19 mouse cellular contexts compared by ENCODE assay signal in genomic region chr6:144106848-144107247, GRCm38 (mm10).
DNase-seq lines count a peak whose midpoint lies in the region; ATAC-seq lines count a peak whose summit lies in the region.
"Had no signal": no experiment of that assay in that cellular context is flagged by ENCODE, and none has a peak within 500 bp of the region (broad histone marks: within the 10 kb centered on the region; RNA-seq: fewer than 3 reads in every experiment).

No protein-coding gene starts in this region.

- peaks cover 30% of the 10 kb centered on the region for H3K4me1 ChIP-seq in forebrain, embryonic 13.5 days
- H3K4me1 ChIP-seq in hindbrain, embryonic 16.5 days (ENCODE audit: control insufficient read depth, insufficient read depth, low read depth, low read length), result peaks cover 2% of the 10 kb centered on the region; the same call in 1 of the 2 replicates
- H3K4me1 ChIP-seq: embryonic facial prominence, embryonic 15.5 days; lung, embryonic 15.5 days; stomach, embryonic 15.5 days had no signal

- H3K27me3 ChIP-seq in forebrain, embryonic 13.5 days, result no peaks in the 10 kb centered on the region
- H3K27me3 ChIP-seq in hindbrain, embryonic 16.5 days (replicated peaks; ENCODE audit: control insufficient read depth, insufficient read depth, low read length), result no peaks in the 10 kb centered on the region
- H3K27me3 ChIP-seq: embryonic facial prominence, embryonic 15.5 days; heart, embryonic 12.5 days; lung, embryonic 15.5 days; stomach, embryonic 15.5 days had no signal

- no peaks in the 10 kb centered on the region for H3K9me3 ChIP-seq in forebrain, embryonic 13.5 days (replicated peaks)
- H3K9me3 ChIP-seq in hindbrain, embryonic 16.5 days (ENCODE audit: control insufficient read depth, low read length), result no peaks in the 10 kb centered on the region
- H3K9me3 ChIP-seq: embryonic facial prominence, embryonic 15.5 days; heart, embryonic 12.5 days; lung, embryonic 15.5 days; stomach, embryonic 15.5 days had no signal

- no peak for ATAC-seq in forebrain, embryonic 13.5 days
- ATAC-seq in hindbrain, embryonic 16.5 days, result no peak
- ATAC-seq: CD4-positive, CD25-positive, alpha-beta regulatory T cell, adult 4 months; intestine, embryonic 16.5 days had no signal

- H3K9ac ChIP-seq in forebrain, embryonic 13.5 days, result no peak overlapping the region
- H3K9ac ChIP-seq in hindbrain, embryonic 16.5 days (ENCODE audit: low read depth, low read length), result no peak overlapping the region
- H3K9ac ChIP-seq: embryonic facial prominence, embryonic 15.5 days; heart, embryonic 12.5 days; lung, embryonic 15.5 days; stomach, embryonic 15.5 days had no signal

- H3K27ac ChIP-seq in forebrain, embryonic 13.5 days, result no peak overlapping the region
- no peak overlapping the region for H3K27ac ChIP-seq in hindbrain, embryonic 16.5 days (ENCODE audit: low read depth, low read length)
- H3K27ac ChIP-seq: embryonic facial prominence, embryonic 15.5 days; lung, embryonic 15.5 days; stomach, embryonic 15.5 days had no signal

- peak overlapping the region; percentile 33 for H3K4me2 ChIP-seq in forebrain, embryonic 13.5 days
- 0 out of 2 replicates have a peak overlapping the region, but pooled peaks have one; percentile 18 for H3K4me2 ChIP-seq in hindbrain, embryonic 16.5 days (ENCODE audit: low read length)
- H3K4me2 ChIP-seq: embryonic facial prominence, embryonic 15.5 days; heart, embryonic 12.5 days; lung, embryonic 15.5 days; stomach, embryonic 15.5 days had no signal

- no peak overlapping the region for H3K4me3 ChIP-seq in forebrain, embryonic 13.5 days
- no peak overlapping the region for H3K4me3 ChIP-seq in hindbrain, embryonic 16.5 days (ENCODE audit: low read length)
- H3K4me3 ChIP-seq: embryonic facial prominence, embryonic 15.5 days; heart, embryonic 12.5 days; lung, embryonic 15.5 days; stomach, embryonic 15.5 days had no signal

- 8% methylated on average over 10 of the region's 10 CpGs for WGBS in forebrain, embryonic 13.5 days
- 28% methylated on average over 10 of the region's 10 CpGs for WGBS in hindbrain, embryonic 16.5 days

- DNase-seq in retina, postnatal 1 day, result peak; percentile 14
- no peak for DNase-seq in retina, embryonic 14.5 days (ENCODE audit: low spot score)
- no peak for DNase-seq in right cerebral cortex, postnatal 14 days
- no peak for DNase-seq in T-cell, adult 2 months (ENCODE audit: low spot score)
- no peak for DNase-seq in spleen, postnatal 4 days (ENCODE audit: low spot score in 2 of 2)
- DNase-seq: adrenal gland, postnatal 25 days; cerebellum, postnatal 10 days; gastrocnemius, postnatal 25 days; heart, postnatal 36 days; kidney, postnatal 14 days; layer of hippocampus, adult 9-11 months had no signal

- peaks cover 7% of the 10 kb centered on the region; the same call in 1 of the 2 replicates for H3K36me3 ChIP-seq in forebrain, embryonic 13.5 days (ENCODE audit: poor library complexity, severe bottlenecking)
- no peaks in the 10 kb centered on the region for H3K36me3 ChIP-seq in hindbrain, embryonic 16.5 days (ENCODE audit: control insufficient read depth, insufficient read depth, low read length)
- H3K36me3 ChIP-seq: embryonic facial prominence, embryonic 15.5 days; heart, embryonic 12.5 days; lung, embryonic 15.5 days; stomach, embryonic 15.5 days had no signal
